Mouse (Mus musculus) olfactory bulb, adult 2 months (tissue): ENCODE data around the gene Fpgt.

ENCODE experiments used
- CTCF ChIP-seq: fragments of 200-500 bp; IDR thresholded peaks from 2 replicates; pipeline ENCODE4 v1.5.1; 2012; ENCODE audit warnings: low read depth, mild to moderate bottlenecking, low read length, moderate library complexity; ENCODE audit not compliant: insufficient read depth
- POLR2A ChIP-seq: fragments of 200-500 bp; IDR thresholded peaks from 2 replicates; pipeline ENCODE4 v1.6.1; 2012; ENCODE audit warnings: mild to moderate bottlenecking, low read depth, low read length, moderate library complexity; ENCODE audit not compliant: insufficient read depth

DNA sequence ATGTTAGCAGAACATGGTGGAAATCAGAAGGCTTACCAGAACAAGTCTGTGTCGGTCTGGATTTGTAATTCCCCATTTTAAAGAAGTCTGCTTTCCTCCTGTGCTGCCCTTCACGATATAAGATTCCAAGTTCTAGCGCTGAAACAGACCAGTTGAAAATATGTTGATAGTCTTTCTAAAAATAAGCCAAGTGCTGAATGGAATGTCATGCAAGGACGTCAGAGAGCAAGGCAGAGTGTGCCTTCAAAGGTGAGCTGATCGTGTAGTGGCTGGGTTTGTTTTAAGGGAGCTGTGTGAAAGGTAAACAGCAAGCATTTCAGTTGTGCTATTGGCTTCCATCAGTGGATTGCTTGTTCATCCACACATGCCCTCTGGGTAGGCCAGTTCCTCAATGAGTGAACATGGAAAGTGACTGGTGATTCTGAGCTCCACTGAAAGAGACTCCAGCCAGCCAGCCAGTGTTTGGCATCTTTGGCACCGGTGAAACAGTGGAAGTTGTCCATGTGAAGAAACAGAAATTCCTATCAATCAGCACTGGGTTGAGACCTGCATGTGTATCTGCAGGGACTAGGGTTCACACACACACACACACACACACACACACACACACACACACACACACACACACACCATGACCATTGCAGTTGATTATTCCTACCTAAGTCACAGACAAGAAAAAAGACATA, 37.8 kb downstream of the Fpgt start, which contains the start of gene Tnni3k:
- TF ChIP-seq POLR2A (no peak), CTCF (no peak)
